Mouse (Mus musculus) myocyte (in vitro differentiated cells): Measurements from ENCODE around the gene Serpina1b.

Experiments used
- MAX ChIP-seq: IDR thresholded peaks from one replicate; pipeline ENCODE4 v1.6.1; 2011; ENCODE audit warnings: low read depth, mild to moderate bottlenecking, control low read depth
- POLR2A ChIP-seq: IDR thresholded peaks from one replicate; pipeline ENCODE4 v1.6.1; 2011; ENCODE audit warnings: low read depth, mild to moderate bottlenecking, control low read depth, moderate library complexity; ENCODE audit not compliant: insufficient read length
- POLR2AphosphoS2 ChIP-seq: IDR thresholded peaks from one replicate; pipeline ENCODE4 v1.6.1; 2011; ENCODE audit warnings: low read depth, control low read depth; ENCODE audit not compliant: insufficient read length
- USF1 ChIP-seq: IDR thresholded peaks from one replicate; pipeline ENCODE4 v1.6.1; 2011; ENCODE audit warnings: low read depth, mild to moderate bottlenecking, control low read depth, moderate library complexity

DNA sequence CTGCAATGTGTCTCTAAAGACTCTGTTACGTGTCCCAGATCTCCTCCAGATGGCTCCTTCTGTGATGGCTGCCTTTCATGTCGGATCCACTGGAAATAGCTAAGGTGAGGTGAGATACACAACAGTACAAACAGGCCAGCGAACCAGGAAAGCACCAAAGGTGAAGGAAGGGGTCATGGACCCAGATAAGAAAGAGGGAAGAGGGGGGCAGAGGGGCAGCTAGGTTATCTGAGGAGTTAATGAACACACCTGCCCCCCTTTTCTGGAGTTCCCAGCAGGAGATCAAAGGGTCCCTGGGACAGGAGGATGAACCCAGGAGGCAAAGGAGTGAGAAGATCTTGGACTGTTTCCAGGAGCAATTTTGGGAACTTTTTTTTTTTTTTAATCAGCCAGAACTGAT, 144.8 kb downstream of the Serpina1b start:
- no peak for TF ChIP-seq POLR2A
- TF ChIP-seq MAX, result no peak
- TF ChIP-seq USF1, result no peak
- TF ChIP-seq POLR2AphosphoS2, result no peak
